Mouse (Mus musculus) stomach, embryonic 16.5 days (tissue): ENCODE data around the gene Rassf10. TPM values are rescaled to one million over a fixed set of nuclear protein-coding genes. Genes with fewer than 3 reads are reported as not detected.
"Not testable (repeated sequence)": the region's sequence is repeated elsewhere in the genome, so short reads cannot be mapped to it uniquely, and the experiment has no call there.

Experiments
- ATAC-seq: fragments of 200-750 bp; cut with Nextera tagmentation; 2 replicates; pipeline ENCODE4 v1.8.0; 2017; ENCODE audit warnings: moderate number of reproducible peaks, moderate TSS enrichment; ENCODE audit not compliant: insufficient read depth, low FRiP score
- H3K27ac ChIP-seq: fragments of 300-500 bp; sonication (generic); 2 replicates; pipeline ENCODE4 v1.5.1; 2014; ENCODE audit warnings: low read length
- H3K27me3 ChIP-seq: fragments of 300-500 bp; sonication (generic); 2 replicates; pipeline ENCODE4 v1.6.1; 2014; ENCODE audit warnings: low read length, control low read depth, mixed read lengths; ENCODE audit not compliant: control insufficient read depth, insufficient read depth
- H3K36me3 ChIP-seq: fragments of 300-500 bp; sonication (generic); 2 replicates; pipeline ENCODE4 v1.6.1; 2014; ENCODE audit warnings: low read length; ENCODE audit not compliant: control insufficient read depth, insufficient read depth
- H3K4me1 ChIP-seq: fragments of 300-500 bp; sonication (generic); 2 replicates; pipeline ENCODE4 v1.6.1; 2014; ENCODE audit warnings: low read length, control low read depth, mixed read lengths; ENCODE audit not compliant: control insufficient read depth, insufficient read depth
- H3K4me2 ChIP-seq: fragments of 300-500 bp; sonication (generic); 2 replicates; pipeline ENCODE4 v1.6.1; 2014; ENCODE audit warnings: low read depth, low read length, mixed read lengths
- H3K4me3 ChIP-seq: fragments of 300-500 bp; sonication (generic); replicated peaks from 2 replicates; pipeline ENCODE4 v1.5.1; 2014; ENCODE audit warnings: mild to moderate bottlenecking, low read length
- H3K9ac ChIP-seq: fragments of 300-500 bp; sonication (generic); 2 replicates; pipeline ENCODE4 v1.6.1; 2014; ENCODE audit warnings: low read length
- H3K9me3 ChIP-seq: fragments of 300-500 bp; sonication (generic); replicated peaks from 2 replicates; pipeline ENCODE4 v1.6.1; 2016; ENCODE audit warnings: low read length, control low read depth; ENCODE audit not compliant: control insufficient read depth
- WGBS: fragments of 180-500 bp; shearing (Covaris S2); extraction: QIAGEN DNeasy Blood & Tissue Kit; methylation state at CpG from one replicate; pipeline ENCODE4 v1.1.7; 2014; 5-methylcytosine and 5-hydroxymethylcytosine counted together
- polyA plus RNA-seq: library from polyadenylated mRNA; unstranded; fragments of >200 nt; fragmentation: Nextera tagmentation; extraction: Ambion mirVana; gene quantifications from 2 replicates; pipeline ENCODE4 v1.2.1, GENCODE M21; 2015

Rassf10 gene
- polyA plus RNA-seq, 1 experiment from 2014 or later: 6.3 TPM

- H3K27ac ChIP-seq: no peak overlapping the region
- WGBS: 34% methylated on average over 4 of the region's 4 CpGs
Observed at GRCm38 (mm10) chr7:112922801-112923200, 31.0 kb upstream of the Rassf10 start.

GRCm38 (mm10) chr7:112923712-112924111, 30.1 kb upstream of the Rassf10 start:
- Histone ChIP-seq H3K9me3 (no peaks in the 10 kb centered on the region), H3K36me3 (no peaks in the 10 kb centered on the region), H3K4me2 (no peak overlapping the region), H3K27me3 (no peaks in the 10 kb centered on the region), H3K4me3 (no peak overlapping the region), H3K9ac (no peak overlapping the region), H3K4me1 (peaks cover 10% of the 10 kb centered on the region), H3K27ac (no peak overlapping the region)
- 72% methylated on average over 3 of the region's 3 CpGs for WGBS
- no peak for ATAC-seq

More at GRCm38 (mm10) chr7:112922801-112923200, 31.0 kb upstream of the Rassf10 start:
- ATAC-seq: no peak
- Histone ChIP-seq H3K4me2 (no peak overlapping the region), H3K4me1 (peaks cover 16% of the 10 kb centered on the region), H3K9ac (no peak overlapping the region), H3K4me3 (no peak overlapping the region), H3K9me3 (no peaks in the 10 kb centered on the region), H3K27me3 (no peaks in the 10 kb centered on the region), H3K36me3 (no peaks in the 10 kb centered on the region)

DNA sequence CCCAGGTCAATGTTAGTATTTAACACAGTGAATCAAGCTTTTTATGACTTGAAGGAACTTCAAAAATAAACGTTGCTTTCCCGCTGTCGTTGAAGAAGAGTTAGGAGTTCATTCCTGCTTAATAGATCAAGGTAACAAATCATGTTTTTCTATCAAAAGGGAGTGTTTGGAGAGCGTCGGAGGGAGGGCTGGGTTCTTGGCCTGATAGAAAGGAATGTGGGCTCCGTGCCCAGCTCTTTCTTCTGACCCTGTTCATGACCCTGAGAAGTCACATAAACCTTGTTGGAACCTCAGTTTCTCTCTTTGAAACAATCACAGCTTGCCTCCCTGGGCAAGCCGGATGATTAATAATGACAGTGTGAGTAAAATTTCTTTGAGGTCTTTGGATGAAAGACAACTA, 23.1 kb upstream of the Rassf10 start:
- H3K4me3 ChIP-seq: no peak overlapping the region
- WGBS: 12% methylated on average over 7 of the region's 7 CpGs

DNA sequence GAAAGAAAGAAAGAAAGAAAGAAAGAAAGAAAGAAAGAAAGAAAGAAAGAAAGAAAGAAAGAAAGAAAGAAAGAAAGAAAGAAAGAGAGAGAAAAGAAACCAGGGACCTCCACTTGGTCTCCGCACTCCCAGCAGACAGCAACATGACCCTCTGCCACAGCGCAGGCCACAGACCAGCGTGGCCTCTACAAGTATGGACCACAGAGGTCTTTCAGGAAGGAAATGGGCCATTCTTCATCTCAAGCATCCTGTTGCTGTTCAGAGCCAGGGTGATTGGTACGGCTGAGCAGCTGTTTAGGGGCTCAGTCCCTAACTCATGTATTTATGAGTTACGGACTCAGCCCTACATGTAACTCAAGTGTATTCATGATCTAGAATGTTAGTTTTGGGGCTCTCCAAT, 17.9 kb upstream of the Rassf10 start:
- H3K9me3 ChIP-seq, H3K4me2 ChIP-seq, H3K4me3 ChIP-seq, H3K4me1 ChIP-seq, H3K36me3 ChIP-seq, H3K9ac ChIP-seq, H3K27ac ChIP-seq, ATAC-seq, H3K27me3 ChIP-seq: not testable (repeated sequence)
- 65% methylated on average over 5 of the region's 5 CpGs for WGBS

More for the DNA sequence above, 23.1 kb upstream of the Rassf10 start:
- Histone ChIP-seq H3K4me2 (no peak overlapping the region), H3K27ac (no peak overlapping the region; the same call in 1 of the 2 replicates), H3K9ac (no peak overlapping the region), H3K9me3 (no peaks in the 10 kb centered on the region), H3K27me3 (no peaks in the 10 kb centered on the region), H3K4me1 (peaks cover 3% of the 10 kb centered on the region; the same call in 1 of the 2 replicates), H3K36me3 (no peaks in the 10 kb centered on the region)
- ATAC-seq: no peak

GRCm38 (mm10) chr7:112937089-112937488, 16.7 kb upstream of the Rassf10 start:
- WGBS: 87% methylated on average over 8 of the region's 8 CpGs
- Histone ChIP-seq H3K4me2 (no peak overlapping the region), H3K27ac (no peak overlapping the region), H3K4me1 (no peaks in the 10 kb centered on the region), H3K9me3 (no peaks in the 10 kb centered on the region), H3K9ac (no peak overlapping the region), H3K4me3 (no peak overlapping the region), H3K27me3 (no peaks in the 10 kb centered on the region), H3K36me3 (no peaks in the 10 kb centered on the region)
- ATAC-seq: no peak

- Histone ChIP-seq H3K9me3 (no peaks in the 10 kb centered on the region), H3K27ac (no peak overlapping the region), H3K4me1 (no peaks in the 10 kb centered on the region), H3K4me2 (no peak overlapping the region), H3K4me3 (no peak overlapping the region), H3K9ac (no peak overlapping the region), H3K36me3 (no peaks in the 10 kb centered on the region), H3K27me3 (no peaks in the 10 kb centered on the region)
- no peak for ATAC-seq
- WGBS: 36% methylated on average over 5 of the region's 5 CpGs
Observed at GRCm38 (mm10) chr7:112938959-112939358, 14.8 kb upstream of the Rassf10 start.

DNA sequence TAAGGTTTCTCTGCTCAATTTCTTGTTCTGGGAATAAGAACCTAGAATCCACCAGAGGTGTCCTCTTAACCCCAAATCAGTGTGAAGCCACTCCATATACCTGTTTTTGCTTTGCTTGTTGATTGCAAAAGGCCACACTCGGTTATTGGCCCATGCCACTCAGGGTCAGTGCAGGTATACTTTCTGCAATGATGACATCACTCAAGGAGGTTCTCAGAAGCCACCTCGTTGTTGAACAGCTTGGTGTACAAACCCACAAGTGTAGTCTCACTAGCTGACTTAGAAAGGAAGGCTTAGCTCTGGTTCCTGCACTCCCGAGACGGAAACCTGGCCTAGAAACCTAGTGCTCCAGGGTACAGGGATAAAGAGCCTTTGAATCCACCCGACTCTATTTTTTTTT, 11.2 kb upstream of the Rassf10 start:
- H3K27me3 ChIP-seq: no peaks in the 10 kb centered on the region
- H3K4me3 ChIP-seq: no peak overlapping the region
- H3K27ac ChIP-seq: no peak overlapping the region
- H3K9ac ChIP-seq: no peak overlapping the region
- H3K4me1 ChIP-seq: no peaks in the 10 kb centered on the region
- no peak for ATAC-seq
- 60% methylated on average over 5 of the region's 5 CpGs for WGBS
- no peak overlapping the region for H3K4me2 ChIP-seq
- no peaks in the 10 kb centered on the region for H3K36me3 ChIP-seq
- H3K9me3 ChIP-seq: no peaks in the 10 kb centered on the region

GRCm38 (mm10) chr7:112943056-112943455, 10.7 kb upstream of the Rassf10 start:
- no peaks in the 10 kb centered on the region for H3K9me3 ChIP-seq
- no peak overlapping the region for H3K9ac ChIP-seq
- no peak overlapping the region for H3K27ac ChIP-seq
- H3K27me3 ChIP-seq: no peaks in the 10 kb centered on the region
- H3K36me3 ChIP-seq: no peaks in the 10 kb centered on the region
- no peak overlapping the region for H3K4me3 ChIP-seq
- 73% methylated on average over 1 of the region's 1 CpGs for WGBS
- no peaks in the 10 kb centered on the region for H3K4me1 ChIP-seq
- H3K4me2 ChIP-seq: no peak overlapping the region
- no peak for ATAC-seq

- Histone ChIP-seq H3K4me1 (no peaks in the 10 kb centered on the region), H3K27me3 (no peaks in the 10 kb centered on the region; the same call in 1 of the 2 replicates), H3K36me3 (no peaks in the 10 kb centered on the region), H3K9me3 (no peaks in the 10 kb centered on the region), H3K9ac (no peak overlapping the region), H3K27ac (no peak overlapping the region), H3K4me3 (no peak overlapping the region), H3K4me2 (no peak overlapping the region)
- WGBS: 48% methylated on average over 6 of the region's 6 CpGs
- ATAC-seq: no peak
Observed at GRCm38 (mm10) chr7:112946706-112947105, 7.1 kb upstream of the Rassf10 start.
